ENCODE assay signal across 9 mouse cellular contexts in genomic region chr1:165280741-165281140, GRCm38 (mm10). TPM values are rescaled to one million over a fixed set of nuclear protein-coding genes. Genes with fewer than 3 reads are reported as not detected.
DNase-seq lines count a peak whose midpoint lies in the region; ATAC-seq and TF ChIP-seq lines count a peak whose summit lies in the region.
"Had no signal": no experiment of that assay in that cellular context is flagged by ENCODE, and none has a peak within 500 bp of the region (broad histone marks: within the 10 kb centered on the region; RNA-seq: fewer than 3 reads in every experiment).

No protein-coding gene starts in this region.

- ATAC-seq in forebrain, postnatal 0 days, result no peak

- H3K27ac ChIP-seq in heart, embryonic 10.5 days, result peak overlapping the region; percentile 91
- H3K27ac ChIP-seq in ES-Bruce4 (ENCODE audit: insufficient read depth, low read length), result no peak overlapping the region
- H3K27ac ChIP-seq in forebrain, postnatal 0 days (ENCODE audit: low read depth, low read length), result peak overlapping the region; percentile 83
- H3K27ac ChIP-seq in midbrain, embryonic 10.5 days (replicated peaks), result peak overlapping the region; percentile 97

- WGBS in heart, embryonic 10.5 days, result 79% methylated on average over 10 of the region's 10 CpGs
- 13% methylated on average over 10 of the region's 10 CpGs for WGBS in forebrain, postnatal 0 days
- WGBS in midbrain, embryonic 10.5 days, result 67% methylated on average over 10 of the region's 10 CpGs

- H3K4me1 ChIP-seq in heart, embryonic 10.5 days, result peaks cover 28% of the 10 kb centered on the region
- no peaks in the 10 kb centered on the region for H3K4me1 ChIP-seq in ES-Bruce4 (ENCODE audit: control insufficient read depth, insufficient read depth, low read length)
- peaks cover 18% of the 10 kb centered on the region for H3K4me1 ChIP-seq in forebrain, postnatal 0 days (ENCODE audit: insufficient read depth)
- H3K4me1 ChIP-seq in midbrain, embryonic 10.5 days, result peaks cover 49% of the 10 kb centered on the region

- no peak for TF ChIP-seq CTCF in ES-Bruce4 (IDR thresholded peaks at IDR 0.05; ENCODE audit: low read depth, low read length)
- TF ChIP-seq CTCF in forebrain, postnatal 0 days (IDR thresholded peaks at IDR 0.05; ENCODE audit: low read depth), result no peak

- no peaks in the 10 kb centered on the region for H3K36me3 ChIP-seq in heart, embryonic 10.5 days
- H3K36me3 ChIP-seq in ES-Bruce4 (ENCODE audit: control insufficient read depth, insufficient read depth, low read length, poor library complexity, severe bottlenecking), result no peaks in the 10 kb centered on the region
- no peaks in the 10 kb centered on the region for H3K36me3 ChIP-seq in forebrain, postnatal 0 days (ENCODE audit: insufficient read depth)
- no peaks in the 10 kb centered on the region for H3K36me3 ChIP-seq in midbrain, embryonic 10.5 days

- H3K9me3 ChIP-seq in heart, embryonic 10.5 days, result no peaks in the 10 kb centered on the region
- no peaks in the 10 kb centered on the region for H3K9me3 ChIP-seq in ES-Bruce4 (replicated peaks; ENCODE audit: control insufficient read depth, insufficient read depth, low read length, poor library complexity, severe bottlenecking)
- H3K9me3 ChIP-seq in forebrain, postnatal 0 days (ENCODE audit: low read length), result no peaks in the 10 kb centered on the region
- H3K9me3 ChIP-seq in midbrain, embryonic 10.5 days (replicated peaks), result no peaks in the 10 kb centered on the region

- no peak for DNase-seq in heart, embryonic 10.5 days (ENCODE audit: low spot score)
- DNase-seq in heart, postnatal 14 days, result no peak
- DNase-seq in forebrain, postnatal 0 days, result peak; percentile 32
- no peak for DNase-seq in midbrain, embryonic 10.5 days (ENCODE audit: low spot score)
- DNase-seq in ovary, postnatal 10 days (ENCODE audit: low spot score), result no peak
- no peak for DNase-seq in frontal cortex, adult 2 months (ENCODE audit: extremely low spot score in 1 of 2, low spot score in 1 of 2)
- no peak for DNase-seq in adrenal gland, adult 8-10 months
- DNase-seq: cerebellum, adult 9-10 months had no signal

- peak overlapping the region; percentile 72; the same call in 1 of the 2 replicates for H3K4me3 ChIP-seq in heart, embryonic 10.5 days
- no peak overlapping the region for H3K4me3 ChIP-seq in ES-Bruce4 (ENCODE audit: low read depth, low read length)
- peak overlapping the region; percentile 81; the same call in 1 of the 2 replicates for H3K4me3 ChIP-seq in forebrain, postnatal 0 days (ENCODE audit: low read depth, low read length)
- H3K4me3 ChIP-seq in midbrain, embryonic 10.5 days, result peak overlapping the region; percentile 84

- peak overlapping the region; percentile 75 for H3K4me2 ChIP-seq in forebrain, postnatal 0 days (ENCODE audit: low read depth)

- H3K9ac ChIP-seq in ES-Bruce4 (ENCODE audit: low read depth, poor library complexity, severe bottlenecking), result 0 out of 2 replicates have a peak overlapping the region, but pooled peaks have one; percentile 80
- peak overlapping the region; percentile 95; the same call in 1 of the 2 replicates for H3K9ac ChIP-seq in forebrain, postnatal 0 days

- intact Hi-C loops in heart, postnatal 14 days (cut with DNase I), result no loop called here

- no peak for TF ChIP-seq POLR2A in ES-Bruce4 (IDR thresholded peaks at IDR 0.05; ENCODE audit: insufficient read depth, low read length)

- no peaks in the 10 kb centered on the region for H3K27me3 ChIP-seq in heart, embryonic 10.5 days (ENCODE audit: insufficient read depth, poor library complexity, severe bottlenecking)
- H3K27me3 ChIP-seq in ES-Bruce4 (ENCODE audit: control insufficient read depth, insufficient read depth, low read length, poor library complexity, severe bottlenecking), result no peaks in the 10 kb centered on the region
- no peaks in the 10 kb centered on the region; the same call in 1 of the 2 replicates for H3K27me3 ChIP-seq in forebrain, postnatal 0 days (ENCODE audit: insufficient read depth, low read length)
- no peaks in the 10 kb centered on the region for H3K27me3 ChIP-seq in midbrain, embryonic 10.5 days (ENCODE audit: low read depth, poor library complexity, severe bottlenecking)

- TF ChIP-seq EP300 in ES-Bruce4 (IDR thresholded peaks at IDR 0.05; ENCODE audit: insufficient read depth, low read depth, low read length), result no peak

RNA-seq across cellular contexts. Expression of gene Gpr161, which starts 14.8 kb away (rescaled TPM):
- polyA plus RNA-seq in heart, embryonic 10.5 days (2016; fragmentation: Nextera tagmentation; extraction: Ambion mirVana), result 0.67 and 1.2 TPM in 2 replicates
- total RNA-seq in heart, postnatal 14 days (2021), result 1 to 10 TPM; 3.6 to 3.8 TPM
- polyA plus RNA-seq in ES-Bruce4 (2011; ENCODE audit: insufficient read depth, insufficient read length, low read depth, missing spikeins), result 2.8 and 3.3 TPM in 2 replicates
- total RNA-seq in forebrain, postnatal 0 days (2014; rRNA removed), result 40.9 and 51.0 TPM in 2 replicates
- 2.5 and 2.8 TPM in 2 replicates for polyA plus RNA-seq in forebrain, postnatal 0 days (2015; fragmentation: Nextera tagmentation; extraction: Ambion mirVana)
- polyA plus RNA-seq in midbrain, embryonic 10.5 days (2016; fragmentation: Nextera tagmentation; extraction: Ambion mirVana), result 1.4 and 1.6 TPM in 2 replicates
- polyA plus RNA-seq in frontal cortex, adult 2 months (2012; rRNA removed), result 4.5 and 5.0 TPM in 2 replicates
- 1 to 10 TPM in 3 of 4 experiments, under 1 TPM in 1; 0.92 to 1.3 (median 1.2) TPM for total RNA-seq in adrenal gland, adult 8-10 months (2022)

RNA-seq across cellular contexts. Expression of gene Tiprl, which starts 43.9 kb away (rescaled TPM):
- polyA plus RNA-seq in heart, embryonic 10.5 days (2016; fragmentation: Nextera tagmentation; extraction: Ambion mirVana), result 87.9 and 92.0 TPM in 2 replicates
- 10 to 100 TPM; 37.1 to 37.8 TPM for total RNA-seq in heart, postnatal 14 days (2021)
- polyA plus RNA-seq in ES-Bruce4 (2011; ENCODE audit: insufficient read depth, insufficient read length, low read depth, missing spikeins), result 69.1 and 88.0 TPM in 2 replicates
- 52.4 and 54.8 TPM in 2 replicates for total RNA-seq in forebrain, postnatal 0 days (2014; rRNA removed)
- polyA plus RNA-seq in forebrain, postnatal 0 days (2015; fragmentation: Nextera tagmentation; extraction: Ambion mirVana), result 151 and 152 TPM in 2 replicates
- polyA plus RNA-seq in midbrain, embryonic 10.5 days (2016; fragmentation: Nextera tagmentation; extraction: Ambion mirVana), result 91.5 and 99.2 TPM in 2 replicates
- polyA plus RNA-seq in frontal cortex, adult 2 months (2012; rRNA removed), result 52.7 and 56.3 TPM in 2 replicates
- total RNA-seq in adrenal gland, adult 8-10 months (2022), result 10 to 100 TPM; 57.9 to 65.5 (median 62.0) TPM
